Mouse (Mus musculus): ENCODE measurements at regions not wholly inside any gene's neighbourhood (a gene's known extent, or its start where the extent isn't known, plus 50 kb on each side); places are given as distances from the start of the nearest gene placed in this dataset.

DNA sequence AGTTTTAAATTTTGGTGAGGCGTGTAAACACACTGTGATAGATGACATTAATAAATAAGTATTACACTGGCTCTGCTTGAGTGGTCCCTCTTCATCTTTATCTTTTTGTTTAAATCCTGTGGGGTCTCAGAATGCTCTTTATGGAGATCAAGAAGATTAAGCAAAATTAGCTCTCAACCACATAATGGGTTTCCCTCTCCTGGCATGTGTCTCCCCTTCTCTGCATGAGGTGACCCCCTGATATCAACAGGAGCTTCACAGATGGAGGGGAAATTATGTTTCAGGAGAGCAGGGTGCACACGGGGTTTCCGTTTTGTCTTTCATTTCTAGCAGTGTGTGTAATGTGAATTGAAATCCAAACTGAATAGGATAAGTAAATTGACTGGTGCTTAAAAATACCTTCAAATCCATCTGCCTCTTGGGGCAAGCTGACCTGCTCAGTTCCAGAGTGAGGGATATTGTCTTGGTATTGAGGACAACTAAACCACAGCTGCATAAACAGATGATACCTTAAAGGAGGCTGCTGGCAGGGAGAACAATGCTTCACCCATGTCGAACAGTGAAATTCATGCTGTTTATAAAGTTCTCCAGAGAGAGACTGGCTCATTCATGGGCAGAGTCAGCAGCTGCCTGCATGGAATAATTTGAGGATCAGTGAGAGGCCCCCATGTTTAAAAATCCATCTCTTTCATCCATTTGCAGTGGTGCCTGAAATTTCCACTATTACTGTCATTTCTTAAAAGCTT lies 518.3 kb upstream of the Nr2f1 start:
- DNase-seq: no peak

- DNase-seq: no peak
Observed at GRCm38 (mm10) chr13:78717159-78717558, 517.6 kb upstream of the Nr2f1 start.

DNA sequence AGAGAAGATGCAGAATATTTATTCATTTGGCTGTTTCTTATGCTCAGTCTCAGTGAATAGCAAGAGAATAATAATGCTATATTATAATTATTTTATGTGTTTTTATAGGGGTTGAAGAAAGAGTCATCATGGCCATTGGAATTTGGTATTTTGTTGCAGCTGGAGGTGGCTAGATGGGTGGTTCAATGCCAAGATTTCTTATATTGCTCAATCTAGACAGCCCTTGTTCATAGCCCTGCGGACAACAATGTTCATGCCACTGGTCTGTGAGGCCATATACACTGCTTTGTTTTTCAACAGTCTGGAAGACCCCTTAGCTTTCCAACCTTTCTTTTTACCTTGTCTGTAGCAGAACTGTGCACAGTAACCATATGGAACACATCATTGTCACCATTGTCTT lies 505.1 kb upstream of the Nr2f1 start:
- no peak for DNase-seq

DNA sequence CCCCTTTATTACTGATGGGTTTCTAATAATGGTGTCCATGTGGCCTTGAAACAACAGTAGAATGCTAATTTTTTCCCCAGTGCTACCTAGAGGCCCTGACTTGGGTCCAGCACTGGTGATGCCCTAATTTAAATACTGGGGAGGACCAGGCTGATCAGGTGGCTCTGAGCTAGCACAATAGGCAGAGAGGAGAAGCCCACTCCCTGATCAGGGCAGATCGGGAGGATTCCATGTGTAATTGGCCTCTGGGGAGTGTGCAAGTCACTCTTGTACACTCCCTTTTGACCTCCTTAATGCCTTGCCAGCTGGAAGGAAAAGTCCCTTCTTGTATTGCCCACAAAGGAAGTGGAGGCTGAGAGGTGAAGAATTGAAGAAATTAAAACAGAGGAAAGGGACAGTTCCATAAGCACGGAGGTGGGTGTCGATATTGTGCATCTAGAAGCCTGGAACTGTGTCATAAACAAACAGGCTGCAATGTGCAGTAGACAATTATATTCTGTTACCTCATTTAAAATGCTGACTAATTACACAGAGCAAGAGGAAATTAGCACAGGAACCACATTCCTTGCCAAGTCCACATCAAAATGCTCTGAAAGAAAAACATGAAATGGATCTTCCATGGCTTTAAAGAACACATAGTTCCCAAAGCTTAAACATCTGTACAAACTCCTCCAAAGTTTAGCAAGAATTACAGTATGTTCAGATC lies 498.4 kb upstream of the Nr2f1 start:
- DNase-seq: peak in 1 of 2 experiments; percentile 2

DNA sequence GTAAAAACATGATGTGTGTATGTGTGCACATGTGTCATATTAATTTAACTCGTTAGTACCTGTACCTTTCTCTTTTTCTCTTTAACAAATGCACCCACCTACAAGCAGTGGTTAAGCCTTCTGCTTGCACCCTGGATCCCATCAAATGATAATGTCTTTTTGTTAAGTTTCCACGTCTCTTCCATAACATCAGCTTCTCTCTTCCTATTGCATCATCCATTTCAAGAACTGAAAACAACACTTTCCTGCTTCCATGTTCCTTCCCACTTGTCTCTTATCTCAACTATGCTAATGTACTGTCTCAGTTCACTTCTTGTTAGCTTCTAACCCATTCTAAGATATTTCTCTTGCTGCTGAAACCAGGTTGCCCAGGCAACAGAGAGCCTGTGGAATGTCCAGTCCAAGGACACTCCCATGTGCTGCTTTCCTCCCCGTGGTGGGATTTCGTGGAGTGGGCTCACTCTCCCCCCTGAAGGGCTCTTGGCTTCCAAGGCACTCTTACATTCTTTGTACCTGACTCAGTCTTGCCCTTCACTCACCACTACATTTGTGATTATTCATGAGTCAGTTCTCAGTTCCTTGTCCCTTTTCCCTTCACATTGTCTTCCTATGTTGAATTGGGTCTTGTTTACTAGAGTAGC lies 479.8 kb upstream of the Nr2f1 start:
- DNase-seq: no peak

- no peak for DNase-seq
Observed at GRCm38 (mm10) chr13:78678241-78678640, 478.7 kb upstream of the Nr2f1 start.

DNA sequence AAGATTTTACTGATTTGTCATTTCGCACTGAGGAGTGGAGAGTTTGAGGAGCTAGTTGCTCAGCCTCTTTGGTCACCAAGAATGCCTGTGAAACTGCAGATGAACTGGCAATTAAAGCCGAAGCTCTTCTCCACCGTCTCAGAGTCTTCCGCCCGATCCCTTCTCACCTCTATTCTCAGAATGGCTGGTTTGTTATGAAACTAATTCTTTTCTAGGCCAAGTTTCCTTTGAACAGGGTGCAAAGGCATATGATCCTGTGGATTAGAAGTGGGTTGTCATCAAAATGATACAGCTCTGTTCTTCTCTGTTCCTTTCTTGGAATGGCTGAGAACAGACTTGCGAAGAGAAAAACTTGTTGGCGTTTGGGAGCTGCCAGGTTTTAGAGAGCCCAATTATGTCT lies 458.7 kb upstream of the Nr2f1 start:
- no peak for DNase-seq

DNA sequence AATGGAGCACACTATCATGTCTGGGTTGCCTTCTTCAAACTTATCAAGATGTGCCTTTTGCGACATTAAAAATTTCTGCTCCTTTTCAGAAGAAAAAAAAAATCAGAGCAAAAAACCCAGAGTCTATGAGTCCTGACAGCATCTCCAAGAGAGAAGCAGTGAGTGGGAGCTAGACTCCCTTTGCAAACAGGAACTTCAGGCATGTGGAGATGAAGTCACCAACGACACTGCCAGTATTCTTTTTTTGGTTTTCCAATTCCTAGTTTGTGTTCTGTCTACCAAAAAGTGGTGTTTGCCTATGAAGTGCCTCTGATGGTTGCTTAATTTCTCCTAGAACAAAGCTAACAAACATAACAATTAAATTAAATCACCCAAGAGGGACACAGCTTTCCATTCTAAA lies 457.2 kb upstream of the Nr2f1 start:
- DNase-seq: no peak

DNA sequence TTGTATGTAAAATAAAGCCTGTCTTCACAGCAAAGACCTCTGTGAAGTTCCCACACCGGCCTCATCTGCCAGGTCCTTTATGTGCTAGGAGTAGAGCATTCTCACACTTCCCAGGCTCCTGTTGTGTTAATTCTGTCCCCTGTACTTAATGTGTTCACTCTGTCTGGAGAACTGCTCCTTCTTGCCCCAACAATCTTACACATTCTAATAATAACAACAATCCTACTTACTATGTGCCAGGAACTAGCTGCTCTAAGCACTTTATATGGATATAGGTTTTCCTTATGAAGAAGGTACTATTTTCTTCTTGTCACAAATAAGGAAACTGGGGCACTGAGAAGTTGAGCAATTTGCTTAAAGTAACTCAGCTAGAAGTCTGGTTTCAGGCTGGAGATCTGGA lies 456.6 kb upstream of the Nr2f1 start:
- no peak for DNase-seq

DNA sequence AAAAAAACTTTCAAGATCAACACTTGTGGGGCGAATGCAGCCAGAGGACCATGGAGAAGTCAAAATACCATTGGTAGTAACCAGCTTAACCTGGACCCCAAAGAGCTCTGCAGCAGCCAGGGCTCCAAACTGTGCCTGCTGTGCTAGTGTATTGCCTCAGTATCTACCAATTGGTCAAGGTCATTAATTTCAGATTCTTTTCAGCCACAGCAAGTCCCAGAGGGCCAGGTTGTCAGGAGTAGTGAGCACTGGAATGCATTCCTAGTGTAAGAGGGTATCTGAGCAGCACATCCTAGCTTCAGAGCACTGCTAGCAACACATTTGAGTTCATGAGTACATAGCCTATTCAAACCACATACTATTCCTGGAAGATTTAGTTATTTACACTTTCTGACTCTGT lies 451.3 kb upstream of the Nr2f1 start:
- no peak for DNase-seq

- no peak for DNase-seq
Observed at GRCm38 (mm10) chr13:78644556-78644955, 445.0 kb upstream of the Nr2f1 start.

DNA sequence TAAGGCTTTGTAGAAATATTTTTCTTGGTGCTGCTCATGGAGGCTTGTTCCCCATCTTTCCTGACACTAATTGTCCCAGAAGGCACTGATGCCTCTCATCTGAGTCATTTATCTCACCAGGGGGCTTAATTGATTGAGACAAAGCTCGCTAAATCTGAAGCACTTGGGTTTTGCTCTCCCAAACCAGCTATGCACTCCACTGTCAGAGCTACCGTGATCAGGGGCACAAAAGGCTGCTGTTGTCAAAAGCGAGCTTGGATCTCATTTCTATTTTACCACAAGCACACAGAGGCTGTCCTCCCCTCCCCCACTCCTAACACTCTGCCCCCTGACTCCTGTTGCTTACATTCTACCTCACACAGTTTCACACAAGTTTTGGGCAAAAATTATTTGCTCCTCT lies 443.5 kb upstream of the Nr2f1 start:
- DNase-seq: no peak

- DNase-seq: no peak
Observed at GRCm38 (mm10) chr13:78642443-78642729, 442.8 kb upstream of the Nr2f1 start.

DNA sequence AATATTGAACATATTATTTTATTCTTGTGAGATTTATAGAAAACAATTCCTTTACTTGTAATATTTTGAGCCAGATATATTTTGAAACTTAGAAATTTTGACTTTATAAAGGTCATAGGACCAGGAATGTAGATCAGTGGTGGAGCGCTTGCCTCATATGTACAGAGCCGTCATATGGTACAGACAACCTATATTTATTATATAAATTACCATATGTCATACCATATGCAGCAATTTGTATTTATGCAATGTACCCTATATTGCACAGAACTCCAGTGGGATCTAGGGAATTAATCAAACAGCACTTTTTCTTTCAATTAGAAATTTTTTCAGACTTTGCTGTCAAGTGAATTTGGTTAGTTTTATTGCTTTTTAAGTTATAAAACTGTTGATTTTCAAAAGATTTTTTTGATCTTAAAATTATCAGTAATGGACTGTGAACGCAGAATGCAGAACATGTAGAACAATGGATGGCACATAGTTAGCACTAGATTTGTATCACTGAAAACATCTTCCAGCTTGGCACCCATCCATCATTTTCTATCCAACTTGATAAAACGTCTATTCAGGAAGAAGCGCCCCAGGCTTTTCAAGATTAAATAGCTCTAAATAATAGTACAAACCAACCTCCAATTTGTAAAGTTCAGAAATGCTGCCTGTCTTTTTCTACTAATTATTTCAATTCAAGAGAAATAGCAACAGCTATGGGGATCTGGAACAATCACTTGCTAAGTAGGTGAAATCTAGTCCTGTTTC lies 442.3 kb upstream of the Nr2f1 start:
- peak in 1 of 2 experiments; percentile 13 for DNase-seq

GRCm38 (mm10) chr13:78640340-78640739 lies 440.8 kb upstream of the Nr2f1 start:
- DNase-seq: peak in 1 of 2 experiments; percentile 12

- no peak for DNase-seq
Observed at GRCm38 (mm10) chr13:78638462-78638861, 438.9 kb upstream of the Nr2f1 start.

- DNase-seq: no peak
Observed at GRCm38 (mm10) chr13:78631609-78632008, 432.1 kb upstream of the Nr2f1 start.

DNA sequence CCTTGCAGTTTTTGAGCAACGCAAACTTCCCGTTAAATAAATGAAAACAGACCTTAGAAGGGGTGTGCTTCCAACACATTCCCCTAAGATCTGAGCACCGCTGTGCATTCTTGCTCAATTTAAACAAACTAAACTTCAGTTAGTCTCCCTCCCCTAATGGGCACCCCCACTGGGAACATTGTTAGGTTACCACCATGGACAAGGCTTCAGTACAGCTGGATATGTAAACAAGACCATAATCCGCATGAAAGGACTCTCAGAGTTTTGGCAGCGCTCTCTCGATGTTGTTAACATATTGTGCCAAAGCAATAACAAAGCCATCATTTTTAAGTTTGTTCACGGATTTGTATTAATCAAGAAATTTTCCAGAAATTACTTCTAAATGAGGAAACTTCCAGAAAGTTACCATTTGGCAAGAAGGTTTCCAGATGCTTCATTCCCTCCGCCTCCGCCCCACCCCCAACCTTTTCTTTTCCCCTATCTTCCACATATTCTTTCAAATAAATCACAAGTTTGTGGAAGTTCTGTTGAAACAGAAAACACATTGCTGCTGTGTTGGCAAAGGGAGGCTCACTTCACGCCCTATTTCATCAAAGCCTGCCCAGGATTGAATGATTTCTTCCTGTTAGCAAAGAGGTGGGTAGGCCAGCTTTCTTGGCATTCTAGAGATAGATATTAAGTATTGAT lies 429.6 kb upstream of the Nr2f1 start:
- no peak for DNase-seq

DNA sequence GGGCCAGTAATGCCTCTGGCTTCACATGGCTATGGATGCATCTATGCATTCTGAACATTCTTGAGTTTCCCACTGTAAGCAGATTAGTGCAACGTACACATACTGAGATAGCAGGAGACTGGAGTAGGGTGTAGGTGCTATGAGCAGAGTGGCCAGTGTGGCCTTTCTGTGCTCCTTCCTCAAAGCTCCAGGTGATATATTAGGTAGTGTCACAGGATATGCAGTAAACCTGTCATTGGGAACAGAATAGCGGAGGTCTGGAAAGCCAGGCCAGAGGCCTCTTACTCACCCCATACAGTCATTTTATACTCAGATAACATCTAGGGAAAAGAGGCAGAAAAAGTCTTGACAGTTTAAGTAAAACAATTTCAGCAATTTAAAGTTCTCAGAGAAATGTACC lies 424.1 kb upstream of the Nr2f1 start:
- no peak for DNase-seq

DNA sequence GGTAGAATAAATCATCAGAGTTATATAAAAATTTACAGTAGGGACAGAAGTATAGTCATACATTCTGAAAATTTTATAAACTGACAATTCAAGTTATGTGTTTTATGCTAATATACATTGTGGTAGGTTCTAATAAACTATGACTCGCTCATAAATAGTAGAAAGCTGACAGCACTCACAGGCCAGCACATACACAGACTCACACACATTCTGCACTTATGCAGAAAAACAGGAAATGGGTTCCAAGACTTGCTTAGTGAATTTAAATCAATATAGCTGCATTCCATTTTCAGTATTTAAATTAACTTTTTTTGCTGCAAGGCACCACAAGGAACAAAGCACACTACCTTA lies 403.3 kb upstream of the Nr2f1 start:
- DNase-seq: no peak

GRCm38 (mm10) chr13:78602211-78602860 lies 402.8 kb upstream of the Nr2f1 start:
- no peak for DNase-seq

DNA sequence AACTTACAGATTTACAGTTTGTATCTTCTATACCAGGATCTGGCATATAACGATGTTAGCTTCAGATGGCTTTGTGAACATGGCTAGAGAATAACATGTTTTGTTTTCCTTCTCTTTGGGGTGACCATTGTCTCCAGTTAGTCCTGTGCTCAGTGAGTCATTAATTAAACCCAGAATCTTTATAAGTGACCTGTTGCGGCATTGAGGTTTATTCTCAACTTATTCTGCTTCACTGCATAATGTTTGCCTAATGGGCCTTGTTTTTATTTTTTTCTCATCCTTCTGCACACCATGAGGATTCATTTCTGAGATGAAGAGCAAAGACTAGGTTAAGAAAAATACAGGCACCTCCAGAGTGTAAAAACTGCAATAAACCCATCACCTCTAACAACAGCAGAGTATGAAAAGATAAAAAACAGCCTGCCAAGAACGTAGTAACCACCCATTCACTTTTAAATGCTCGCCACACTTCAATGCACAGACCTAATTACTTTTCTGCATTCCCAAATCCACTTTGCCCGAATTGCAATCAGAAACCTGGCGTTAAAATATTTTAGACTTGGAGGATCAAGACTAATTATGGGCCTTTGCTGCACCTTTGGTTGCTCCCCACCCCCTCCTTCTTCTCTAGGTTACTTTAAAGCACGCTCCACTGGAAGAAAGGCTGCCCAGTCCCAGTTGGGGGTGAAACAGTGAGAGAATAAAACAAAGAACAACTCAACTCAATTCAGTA lies 381.5 kb upstream of the Nr2f1 start:
- DNase-seq: peak in 1 of 2 experiments; percentile 16
